Mouse (Mus musculus) neural tube, embryonic 11.5 days (tissue): Measurements from ENCODE around the gene Lnpk. TPM values are rescaled to one million over a fixed set of nuclear protein-coding genes. Genes with fewer than 3 reads are reported as not detected.

Experiments used
- ATAC-seq: fragments of 200-750 bp; cut with Nextera tagmentation; 2 replicates; pipeline ENCODE4 v1.8.0; 2017; ENCODE audit warnings: moderate number of reproducible peaks, mild to moderate bottlenecking, moderate TSS enrichment, moderate library complexity; ENCODE audit not compliant: insufficient read depth, low FRiP score, low TSS enrichment
- DNase-seq: peaks from one replicate; pipeline ENCODE4 v3.0.0-alpha.2; 2015; ENCODE audit warnings: low spot score
- H3K27ac ChIP-seq: fragments of 300-500 bp; sonication (generic); 2 replicates; pipeline ENCODE4 v1.5.1; 2014; ENCODE audit warnings: low read depth, mild to moderate bottlenecking, low read length
- H3K27me3 ChIP-seq: fragments of 300-500 bp; sonication (generic); 2 replicates; pipeline ENCODE4 v1.6.1; 2014; ENCODE audit warnings: mild to moderate bottlenecking, low read length, mixed read lengths; ENCODE audit not compliant: control insufficient read depth, insufficient read depth
- H3K36me3 ChIP-seq: fragments of 300-500 bp; sonication (generic); 2 replicates; pipeline ENCODE4 v1.6.1; 2014; ENCODE audit warnings: mild to moderate bottlenecking, low read length, moderate library complexity, mixed read lengths; ENCODE audit not compliant: control insufficient read depth, insufficient read depth
- H3K4me1 ChIP-seq: fragments of 300-500 bp; sonication (generic); 2 replicates; pipeline ENCODE4 v1.6.1; 2014; ENCODE audit warnings: low read length, mixed read lengths; ENCODE audit not compliant: control insufficient read depth, insufficient read depth
- H3K4me2 ChIP-seq: fragments of 300-500 bp; sonication (generic); 2 replicates; pipeline ENCODE4 v1.6.1; 2014; ENCODE audit warnings: low read depth, mild to moderate bottlenecking, moderate library complexity
- H3K4me3 ChIP-seq: fragments of 300-500 bp; sonication (generic); 2 replicates; pipeline ENCODE4 v1.5.1; 2014; ENCODE audit warnings: low read depth, low read length
- H3K9ac ChIP-seq: fragments of 300-500 bp; sonication (generic); 2 replicates; pipeline ENCODE4 v1.6.1; 2014; ENCODE audit warnings: mild to moderate bottlenecking, low read length
- H3K9me3 ChIP-seq: fragments of 300-500 bp; sonication (generic); 2 replicates; pipeline ENCODE4 v1.6.1; 2016; ENCODE audit warnings: low read length; ENCODE audit not compliant: control insufficient read depth
- WGBS: fragments of 180-500 bp; shearing (Covaris S2); extraction: QIAGEN DNeasy Blood & Tissue Kit; methylation state at CpG from one replicate; pipeline ENCODE4 v1.1.7; 2014; 5-methylcytosine and 5-hydroxymethylcytosine counted together
- polyA plus RNA-seq: library from polyadenylated mRNA; unstranded; fragments of >200 nt; fragmentation: Nextera tagmentation; extraction: Ambion mirVana; gene quantifications from 2 replicates; pipeline ENCODE4 v1.2.1, GENCODE M21; 2014

The Lnpk gene
- polyA plus RNA-seq, 1 experiment from 2014 or later, result 46.5 TPM

GRCm38 (mm10) chr2:74597169-74597568 lies 17.9 kb upstream of the Lnpk start:
- H3K4me3 ChIP-seq, result no peak overlapping the region
- H3K4me2 ChIP-seq, result no peak overlapping the region
- 80% methylated on average over 3 of the region's 3 CpGs for WGBS
- H3K9me3 ChIP-seq, result no peaks in the 10 kb centered on the region
- ATAC-seq (no peak), DNase-seq (no peak)
- no peaks in the 10 kb centered on the region for H3K4me1 ChIP-seq
- no peaks in the 10 kb centered on the region for H3K36me3 ChIP-seq
- no peaks in the 10 kb centered on the region for H3K27me3 ChIP-seq
- H3K27ac ChIP-seq, result no peak overlapping the region
- H3K9ac ChIP-seq, result no peak overlapping the region

DNA sequence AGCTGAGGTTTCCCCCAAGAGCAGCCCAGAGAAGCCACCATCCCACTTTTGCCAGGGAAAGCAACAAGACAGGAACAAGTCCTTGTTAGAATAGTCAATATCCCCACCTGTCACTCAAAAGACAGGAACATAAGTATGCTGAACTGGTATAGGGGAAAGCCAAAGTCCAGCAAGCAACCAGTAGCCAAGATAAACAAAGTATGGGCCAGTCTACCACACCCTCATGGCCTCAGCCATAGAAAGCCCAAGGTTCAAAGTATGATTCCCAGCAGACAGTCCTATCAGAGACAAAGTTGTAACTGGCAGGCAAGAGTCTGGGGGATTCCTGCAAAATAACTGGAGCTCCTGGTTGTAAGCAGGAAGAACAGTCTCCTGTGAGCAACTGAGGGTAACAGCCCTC lies 16.9 kb upstream of the Lnpk start:
- H3K4me2 ChIP-seq, result no peak overlapping the region
- H3K27ac ChIP-seq, result no peak overlapping the region
- H3K27me3 ChIP-seq, result no peaks in the 10 kb centered on the region
- H3K9me3 ChIP-seq, result no peaks in the 10 kb centered on the region
- no peak for DNase-seq
- no peak overlapping the region for H3K9ac ChIP-seq
- H3K36me3 ChIP-seq, result no peaks in the 10 kb centered on the region
- H3K4me3 ChIP-seq, result no peak overlapping the region
- no peaks in the 10 kb centered on the region for H3K4me1 ChIP-seq
- ATAC-seq, result no peak

DNA sequence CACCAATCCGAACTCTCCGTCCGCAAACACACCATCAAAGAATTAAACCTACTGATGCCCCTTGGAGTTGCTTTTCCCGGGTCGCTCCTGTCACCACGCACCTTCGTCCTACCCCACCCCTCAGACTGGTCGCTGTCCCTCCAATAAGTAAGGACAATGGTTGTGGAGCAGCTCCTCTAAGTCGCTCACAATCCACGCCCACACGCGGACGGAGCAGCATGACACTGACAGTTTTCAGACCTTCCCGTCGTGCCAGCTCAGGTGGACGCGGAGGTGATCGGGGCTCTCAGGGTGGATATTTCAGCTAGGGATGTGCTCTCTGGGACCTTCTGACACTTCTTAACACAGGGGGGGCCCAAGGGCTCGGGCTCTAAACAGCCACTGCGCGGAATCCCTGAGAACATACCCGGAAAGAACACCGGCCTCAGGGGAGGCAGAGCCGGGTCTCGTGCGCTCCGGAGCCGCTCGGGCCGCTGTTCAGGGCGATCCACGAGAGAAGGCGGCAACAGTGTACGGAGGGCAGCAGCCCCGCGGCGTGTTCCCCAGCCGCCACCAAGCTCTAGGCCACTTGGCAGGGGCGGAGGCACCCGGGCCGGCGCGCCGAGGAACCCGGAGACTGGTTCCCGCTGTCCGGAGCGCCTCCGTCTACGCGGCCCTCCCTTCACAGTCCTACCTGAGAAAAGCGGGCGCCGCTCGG lies 941 bp downstream of the Lnpk start:
- Histone ChIP-seq H3K27me3 (no peaks in the 10 kb centered on the region), H3K4me3 (peak overlapping the region; percentile 96), H3K27ac (peak overlapping the region; percentile 73), H3K4me1 (no peaks in the 10 kb centered on the region), H3K9ac (peak overlapping the region; percentile 94), H3K9me3 (no peaks in the 10 kb centered on the region), H3K4me2 (peak overlapping the region; percentile 85), H3K36me3 (no peaks in the 10 kb centered on the region)
- ATAC-seq, result peak; percentile 79
- WGBS, result under 1% methylated on average over 48 of the region's 55 CpGs
- no peak for DNase-seq

DNA sequence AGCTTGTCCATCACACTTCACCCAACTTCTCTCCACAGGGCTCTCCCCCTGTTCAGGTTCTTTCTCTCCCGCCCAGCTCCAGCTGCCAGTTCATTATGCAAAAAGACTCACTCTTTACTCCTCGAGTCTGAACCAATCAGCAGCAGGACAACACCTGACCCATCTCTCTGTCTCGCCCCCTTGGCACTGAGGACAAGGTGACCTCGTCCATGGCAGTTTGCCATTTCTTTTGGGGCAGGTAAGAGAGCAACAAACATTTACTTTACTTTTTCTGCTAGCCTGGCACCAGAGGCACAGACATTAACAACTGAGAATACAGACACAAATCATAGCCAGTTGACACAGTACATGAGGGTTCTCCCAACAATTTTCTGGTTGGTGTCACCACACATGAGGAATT lies 8.8 kb downstream of the Lnpk start:
- no peaks in the 10 kb centered on the region for H3K4me1 ChIP-seq

DNA sequence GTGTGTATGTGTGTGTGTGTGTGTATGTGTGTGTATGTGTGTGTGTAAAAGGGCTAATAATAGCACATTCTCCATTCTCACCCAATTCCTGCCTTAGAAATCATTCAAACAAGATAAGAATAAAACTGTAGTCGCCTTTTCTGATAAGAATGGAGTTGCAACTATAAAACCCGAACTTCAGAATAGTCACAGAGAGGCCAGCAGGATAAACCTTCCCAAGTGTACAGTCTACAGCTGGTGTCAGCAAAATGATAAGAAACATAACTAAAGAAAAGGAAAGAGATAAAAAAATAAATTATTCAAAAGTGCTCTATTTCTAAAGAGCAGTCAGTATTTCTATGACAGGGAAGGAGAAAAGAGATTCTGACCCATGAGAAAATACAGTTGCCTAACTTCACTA lies 19.4 kb downstream of the Lnpk start:
- ATAC-seq, result no peak
- H3K27ac ChIP-seq, result no peak overlapping the region

More for the DNA sequence above, 8.8 kb downstream of the Lnpk start:
- H3K4me2 ChIP-seq, result no peak overlapping the region
- H3K9ac ChIP-seq, result no peak overlapping the region
- H3K9me3 ChIP-seq, result no peaks in the 10 kb centered on the region
- no peak for DNase-seq
- no peak overlapping the region for H3K27ac ChIP-seq
- H3K36me3 ChIP-seq, result no peaks in the 10 kb centered on the region
- 65% methylated on average over 4 of the region's 4 CpGs for WGBS
- no peak for ATAC-seq
- H3K4me3 ChIP-seq, result no peak overlapping the region
- no peaks in the 10 kb centered on the region for H3K27me3 ChIP-seq

GRCm38 (mm10) chr2:74559092-74559491 lies 20.1 kb downstream of the Lnpk start:
- no peaks in the 10 kb centered on the region for H3K4me1 ChIP-seq
- H3K9ac ChIP-seq, result no peak overlapping the region
- no peaks in the 10 kb centered on the region; the same call in 1 of the 2 replicates for H3K36me3 ChIP-seq
- no peaks in the 10 kb centered on the region for H3K9me3 ChIP-seq
- DNase-seq, result no peak
- ATAC-seq, result no peak
- no peak overlapping the region for H3K4me3 ChIP-seq
- no peak overlapping the region for H3K4me2 ChIP-seq
- H3K27me3 ChIP-seq, result no peaks in the 10 kb centered on the region
- no peak overlapping the region for H3K27ac ChIP-seq
- WGBS, result 97% methylated on average over 2 of the region's 2 CpGs

More for the DNA sequence above, 19.4 kb downstream of the Lnpk start:
- no peaks in the 10 kb centered on the region for H3K9me3 ChIP-seq
- 92% methylated on average over 2 of the region's 2 CpGs for WGBS
- no peak overlapping the region for H3K4me2 ChIP-seq
- H3K36me3 ChIP-seq, result no peaks in the 10 kb centered on the region
- no peak overlapping the region for H3K9ac ChIP-seq
- no peaks in the 10 kb centered on the region for H3K27me3 ChIP-seq
- DNase-seq, result no peak
- no peak overlapping the region for H3K4me3 ChIP-seq
- H3K4me1 ChIP-seq, result no peaks in the 10 kb centered on the region

DNA sequence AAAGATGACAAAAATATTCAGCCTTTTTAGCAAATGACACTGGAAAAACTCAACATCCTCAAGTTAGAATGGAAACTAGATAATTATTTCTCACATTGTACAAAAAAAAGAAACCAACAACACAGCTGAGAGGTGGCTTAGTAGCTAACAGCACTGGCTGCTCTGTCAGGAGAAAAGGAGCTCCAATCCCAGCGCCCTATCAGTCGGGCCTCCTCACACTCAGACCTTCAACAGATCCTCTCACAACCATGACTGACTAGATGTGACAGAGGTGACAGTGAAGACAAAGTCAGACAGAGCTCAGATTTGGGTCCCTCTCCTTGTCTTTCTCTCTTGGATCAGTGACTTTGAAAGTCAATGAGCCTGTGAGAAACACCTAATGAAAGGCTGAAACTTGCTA lies 21.8 kb downstream of the Lnpk start:
- DNase-seq, result no peak
- no peak overlapping the region for H3K27ac ChIP-seq

DNA sequence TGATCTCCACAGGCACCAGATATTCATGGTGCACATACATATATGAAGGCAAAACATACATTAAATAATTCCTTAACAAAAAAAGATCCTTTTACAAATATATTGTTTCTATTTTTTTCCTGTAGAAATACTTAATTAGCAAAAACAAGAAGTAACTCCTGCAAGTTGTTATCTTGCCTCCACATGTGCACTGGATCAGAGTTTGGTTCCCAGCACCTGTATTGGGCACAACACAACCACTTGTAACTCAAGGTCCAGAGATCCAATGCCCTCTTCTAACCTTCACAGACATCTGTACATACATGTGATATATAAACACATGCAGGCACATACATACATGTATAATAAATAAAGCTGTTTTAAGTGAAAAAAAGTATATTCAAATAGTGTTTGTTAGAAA lies 27.3 kb downstream of the Lnpk start:
- no peak for ATAC-seq
- no peaks in the 10 kb centered on the region for H3K9me3 ChIP-seq

More for the DNA sequence above, 21.8 kb downstream of the Lnpk start:
- no peak for ATAC-seq
- WGBS, result 74% methylated on average over 2 of the region's 2 CpGs
- Histone ChIP-seq H3K9ac (no peak overlapping the region), H3K36me3 (peaks cover 2% of the 10 kb centered on the region; the same call in 1 of the 2 replicates), H3K4me3 (no peak overlapping the region), H3K4me1 (no peaks in the 10 kb centered on the region), H3K4me2 (no peak overlapping the region), H3K27me3 (no peaks in the 10 kb centered on the region), H3K9me3 (no peaks in the 10 kb centered on the region)

DNA sequence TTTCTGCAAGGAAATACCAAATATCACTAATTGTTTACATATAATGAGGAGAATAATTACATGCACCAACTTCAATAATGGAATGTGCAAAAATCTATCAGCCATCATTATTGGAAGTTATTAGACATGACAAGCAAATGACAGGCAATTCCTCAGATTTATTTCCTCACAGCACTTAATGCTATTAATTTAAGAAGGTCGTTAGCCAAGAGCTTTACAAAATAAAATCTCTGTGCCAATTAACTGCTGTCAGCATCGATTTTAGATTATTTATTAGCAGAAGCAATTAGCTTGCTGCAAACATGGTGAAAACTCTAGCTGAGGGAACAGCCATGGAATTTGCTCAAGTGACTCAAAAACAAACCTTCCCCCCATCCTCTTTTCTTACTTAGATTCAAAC lies 30.9 kb downstream of the Lnpk start:
- no peak for DNase-seq
- Histone ChIP-seq H3K27me3 (no peaks in the 10 kb centered on the region), H3K9ac (no peak overlapping the region), H3K4me2 (no peak overlapping the region), H3K4me3 (no peak overlapping the region), H3K27ac (no peak overlapping the region), H3K9me3 (no peaks in the 10 kb centered on the region), H3K36me3 (no peaks in the 10 kb centered on the region; the same call in 1 of the 2 replicates), H3K4me1 (no peaks in the 10 kb centered on the region)
- WGBS, result 75% methylated on average over 2 of the region's 2 CpGs
- no peak for ATAC-seq

More for the DNA sequence above, 27.3 kb downstream of the Lnpk start:
- no peak for DNase-seq
- H3K27me3 ChIP-seq, result no peaks in the 10 kb centered on the region
- H3K4me3 ChIP-seq, result no peak overlapping the region
- no peaks in the 10 kb centered on the region for H3K4me1 ChIP-seq
- H3K4me2 ChIP-seq, result no peak overlapping the region
- H3K9ac ChIP-seq, result no peak overlapping the region
- peaks cover 2% of the 10 kb centered on the region; the same call in 1 of the 2 replicates for H3K36me3 ChIP-seq
- no peak overlapping the region for H3K27ac ChIP-seq
